Mouse (Mus musculus): ENCODE data around the gene Ebf4. TPM values are rescaled to one million over a fixed set of nuclear protein-coding genes. Genes with fewer than 3 reads are reported as not detected.
"Not testable (repeated sequence)": the region's sequence is repeated elsewhere in the genome, so short reads cannot be mapped to it uniquely, and the experiment has no call there.

Ebf4 gene
- polyA plus RNA-seq, 1 experiment from 2014 or later = 4.3 TPM

- WGBS = 4% methylated on average over 14 of the region's 14 CpGs
- no peaks in the 10 kb centered on the region for H3K9me3 ChIP-seq
- H3K4me3 ChIP-seq = no peak overlapping the region
- H3K4me2 ChIP-seq = no peak overlapping the region
- no peak overlapping the region for H3K9ac ChIP-seq
- peak; percentile 41; the same call in 1 of the 2 replicates for ATAC-seq (ENCODE audit: low read depth)
- no peak overlapping the region for H3K27ac ChIP-seq (replicated peaks)
- no peaks in the 10 kb centered on the region for H3K36me3 ChIP-seq
- peaks cover 19% of the 10 kb centered on the region; the same call in 1 of the 2 replicates for H3K4me1 ChIP-seq (replicated peaks)
- peaks cover 88% of the 10 kb centered on the region for H3K27me3 ChIP-seq
These were observed 67.6 kb downstream of the Ebf4 start for GRCm38 (mm10) chr2:130362511-130363026.

- Histone ChIP-seq H3K4me1 (replicated peaks) (peaks cover 19% of the 10 kb centered on the region; the same call in 1 of the 2 replicates), H3K27me3 (peaks cover 63% of the 10 kb centered on the region), H3K9me3 (no peaks in the 10 kb centered on the region), H3K9ac (peak overlapping the region; percentile 50), H3K4me3 (peak overlapping the region; percentile 33), H3K36me3 (no peaks in the 10 kb centered on the region), H3K27ac (replicated peaks) (no peak overlapping the region), H3K4me2 (peak overlapping the region; percentile 54)
- WGBS = 10% methylated on average over 30 of the region's 30 CpGs
- ATAC-seq (ENCODE audit: low read depth) = no peak
These were observed 70.5 kb downstream of the Ebf4 start for GRCm38 (mm10) chr2:130365211-130366094.

DNA sequence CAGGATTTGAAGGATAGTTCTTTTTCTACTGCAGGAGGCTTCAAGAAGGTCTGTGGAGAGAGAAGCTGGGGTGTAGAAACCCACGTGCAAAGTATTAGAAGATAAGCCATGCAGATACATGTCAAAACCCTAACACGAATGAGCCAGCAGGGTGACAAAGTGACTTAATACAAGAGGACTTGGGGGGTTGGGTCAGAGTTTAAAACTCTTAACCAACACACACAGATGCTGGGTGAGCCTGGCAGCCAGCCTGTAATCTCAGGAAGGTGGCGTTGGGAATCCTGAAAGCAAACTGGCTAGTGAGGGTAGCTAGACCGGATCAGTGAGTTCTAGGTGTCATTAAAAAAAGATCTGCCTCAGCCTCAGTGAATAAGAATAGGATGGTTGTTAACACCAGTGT lies 72.4 kb downstream of the Ebf4 start:
- Histone ChIP-seq H3K4me2 (no peak overlapping the region), H3K27ac (replicated peaks) (no peak overlapping the region), H3K9me3 (no peaks in the 10 kb centered on the region), H3K36me3 (no peaks in the 10 kb centered on the region), H3K4me3 (no peak overlapping the region), H3K9ac (no peak overlapping the region), H3K27me3 (peaks cover 43% of the 10 kb centered on the region), H3K4me1 (replicated peaks) (peaks cover 11% of the 10 kb centered on the region; the same call in 1 of the 2 replicates)
- WGBS = 70% methylated on average over 4 of the region's 4 CpGs
- no peak for ATAC-seq (ENCODE audit: low read depth)

DNA sequence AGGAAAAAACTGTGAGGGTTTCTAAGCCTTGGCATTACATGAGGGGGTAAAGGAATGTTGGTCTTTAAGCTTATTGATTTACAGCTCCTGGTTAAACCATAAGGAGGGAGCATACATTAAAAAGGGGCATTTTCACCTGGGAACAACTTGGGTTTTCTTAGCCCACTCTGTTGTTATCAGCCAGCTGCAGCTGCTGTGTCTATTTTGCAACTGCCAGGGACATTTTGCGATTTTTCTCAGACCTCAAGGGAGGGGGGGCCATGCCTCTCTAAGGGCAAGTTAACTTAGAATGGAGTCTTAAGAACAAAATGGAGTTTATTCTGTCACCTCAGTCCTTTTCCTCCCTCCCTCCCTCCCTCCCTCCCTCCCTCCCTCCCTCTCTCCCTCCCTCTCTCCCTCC lies 78.1 kb downstream of the Ebf4 start:
- not testable (repeated sequence) for ATAC-seq (ENCODE audit: low read depth); H3K36me3 ChIP-seq; H3K9ac ChIP-seq; H3K27ac ChIP-seq (replicated peaks); H3K4me2 ChIP-seq; H3K4me3 ChIP-seq; H3K9me3 ChIP-seq; H3K4me1 ChIP-seq (replicated peaks); H3K27me3 ChIP-seq
- 52% methylated on average over 1 of the region's 1 CpGs for WGBS

GRCm38 (mm10) chr2:130374951-130375350 lies 80.0 kb downstream of the Ebf4 start:
- no peak for ATAC-seq (ENCODE audit: low read depth)
- H3K9ac ChIP-seq = no peak overlapping the region
- H3K9me3 ChIP-seq = no peaks in the 10 kb centered on the region
- H3K4me3 ChIP-seq = no peak overlapping the region
- no peaks in the 10 kb centered on the region for H3K4me1 ChIP-seq (replicated peaks)
- H3K36me3 ChIP-seq = no peaks in the 10 kb centered on the region
- H3K4me2 ChIP-seq = no peak overlapping the region
- WGBS = 80% methylated on average over 4 of the region's 4 CpGs
- H3K27ac ChIP-seq (replicated peaks) = no peak overlapping the region
- peaks cover 7% of the 10 kb centered on the region for H3K27me3 ChIP-seq

GRCm38 (mm10) chr2:130383205-130383604 lies 88.2 kb downstream of the Ebf4 start:
- 40% methylated on average over 3 of the region's 3 CpGs for WGBS

GRCm38 (mm10) chr2:130383895-130384294 lies 88.9 kb downstream of the Ebf4 start:
- Histone ChIP-seq H3K27ac (replicated peaks) (no peak overlapping the region), H3K9me3 (no peaks in the 10 kb centered on the region), H3K27me3 (peaks cover 17% of the 10 kb centered on the region; the same call in 1 of the 2 replicates), H3K4me3 (no peak overlapping the region), H3K36me3 (no peaks in the 10 kb centered on the region), H3K4me1 (replicated peaks) (no peaks in the 10 kb centered on the region), H3K9ac (no peak overlapping the region), H3K4me2 (no peak overlapping the region)
- ATAC-seq (ENCODE audit: low read depth) = no peak
- 76% methylated on average over 6 of the region's 6 CpGs for WGBS

More at GRCm38 (mm10) chr2:130383205-130383604, 88.2 kb downstream of the Ebf4 start:
- H3K4me3 ChIP-seq = no peak overlapping the region
- H3K9me3 ChIP-seq = no peaks in the 10 kb centered on the region
- H3K4me1 ChIP-seq (replicated peaks) = no peaks in the 10 kb centered on the region
- no peak overlapping the region for H3K9ac ChIP-seq
- ATAC-seq (ENCODE audit: low read depth) = no peak
- H3K4me2 ChIP-seq = no peak overlapping the region
- H3K27ac ChIP-seq (replicated peaks) = no peak overlapping the region
- H3K36me3 ChIP-seq = no peaks in the 10 kb centered on the region
- peaks cover 17% of the 10 kb centered on the region; the same call in 1 of the 2 replicates for H3K27me3 ChIP-seq

- H3K9me3 ChIP-seq = no peaks in the 10 kb centered on the region
- no peak for ATAC-seq (ENCODE audit: low read depth)
- no peak overlapping the region for H3K9ac ChIP-seq
- no peaks in the 10 kb centered on the region for H3K4me1 ChIP-seq (replicated peaks)
- H3K4me3 ChIP-seq = no peak overlapping the region
- H3K36me3 ChIP-seq = no peaks in the 10 kb centered on the region
- H3K27me3 ChIP-seq = peaks cover 17% of the 10 kb centered on the region; the same call in 1 of the 2 replicates
- 78% methylated on average over 1 of the region's 1 CpGs for WGBS
- H3K4me2 ChIP-seq = no peak overlapping the region
- no peak overlapping the region for H3K27ac ChIP-seq (replicated peaks)
These were observed 91.2 kb downstream of the Ebf4 start for GRCm38 (mm10) chr2:130386212-130386611.

DNA sequence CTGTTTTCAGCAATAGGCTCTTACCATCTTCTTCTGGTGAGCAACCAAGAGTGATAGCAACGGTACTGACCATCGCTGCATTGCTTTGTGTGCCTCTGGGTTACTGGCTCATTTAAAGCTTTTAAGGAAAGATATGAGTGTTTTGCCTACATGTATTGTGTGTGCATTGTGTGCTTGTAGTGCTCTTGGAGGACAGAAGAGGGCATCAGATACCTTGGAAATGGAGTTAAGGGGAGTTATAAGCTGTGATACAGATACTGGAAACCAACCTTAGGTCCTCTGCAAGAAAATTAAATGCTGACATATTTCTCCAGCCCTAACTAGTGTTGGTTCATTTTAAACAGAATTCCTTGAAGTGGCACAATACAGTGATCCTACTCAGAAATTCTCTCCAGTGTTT lies 93.8 kb downstream of the Ebf4 start:
- 75% methylated on average over 2 of the region's 2 CpGs for WGBS
- no peaks in the 10 kb centered on the region for H3K9me3 ChIP-seq
- no peak overlapping the region for H3K27ac ChIP-seq (replicated peaks)
- H3K36me3 ChIP-seq = 0 out of 2 replicates have a peak, but pooled peaks cover 4% of the 10 kb centered on the region
- no peak overlapping the region for H3K9ac ChIP-seq
- no peaks in the 10 kb centered on the region for H3K4me1 ChIP-seq (replicated peaks)
- peaks cover 7% of the 10 kb centered on the region; the same call in 1 of the 2 replicates for H3K27me3 ChIP-seq
- H3K4me2 ChIP-seq = no peak overlapping the region
- no peak overlapping the region for H3K4me3 ChIP-seq
- no peak for ATAC-seq (ENCODE audit: low read depth)

DNA sequence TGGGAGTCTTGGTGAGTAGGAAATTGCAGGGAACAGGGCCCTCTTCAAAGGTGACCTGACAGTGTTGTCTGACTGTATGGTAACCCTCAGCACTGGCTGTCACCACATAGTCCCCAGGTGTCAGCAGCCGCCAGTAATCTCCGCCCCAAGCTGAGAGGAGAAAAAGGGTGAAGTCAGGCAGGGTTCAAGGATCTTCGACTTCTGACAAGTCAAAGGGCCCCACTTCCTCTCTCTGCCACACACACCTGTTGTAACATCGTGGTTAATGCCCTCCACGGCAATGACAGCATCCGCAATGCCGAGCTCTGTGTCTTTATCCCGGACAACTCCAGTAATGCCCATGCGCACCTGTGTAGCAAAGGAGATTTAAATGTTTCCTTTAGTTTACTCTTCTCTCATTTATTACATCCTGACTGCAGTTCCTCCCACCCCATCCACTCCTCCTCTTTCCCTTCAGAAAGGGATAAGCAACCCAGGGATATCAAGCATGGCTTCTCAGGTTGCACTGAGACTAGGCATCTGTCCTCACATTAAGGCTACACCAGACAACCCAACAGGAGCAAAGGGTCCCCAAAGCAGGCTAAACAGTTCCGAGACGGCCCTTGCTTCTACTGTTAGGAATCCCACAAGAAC lies 96.1 kb downstream of the Ebf4 start:
- H3K9ac ChIP-seq = no peak overlapping the region
- no peak overlapping the region for H3K4me3 ChIP-seq
- 85% methylated on average over 11 of the region's 11 CpGs for WGBS
- peaks cover 2% of the 10 kb centered on the region; the same call in 1 of the 2 replicates for H3K27me3 ChIP-seq
- no peaks in the 10 kb centered on the region for H3K4me1 ChIP-seq (replicated peaks)
- no peak overlapping the region for H3K27ac ChIP-seq (replicated peaks)
- H3K4me2 ChIP-seq = no peak overlapping the region
- peaks cover 12% of the 10 kb centered on the region; the same call in 1 of the 2 replicates for H3K36me3 ChIP-seq
- no peaks in the 10 kb centered on the region for H3K9me3 ChIP-seq
- ATAC-seq (ENCODE audit: low read depth) = no peak

- no peak for ATAC-seq (ENCODE audit: low read depth)
- Histone ChIP-seq H3K4me1 (replicated peaks) (peaks cover 15% of the 10 kb centered on the region), H3K4me2 (no peak overlapping the region), H3K4me3 (no peak overlapping the region), H3K9ac (no peak overlapping the region), H3K9me3 (no peaks in the 10 kb centered on the region), H3K36me3 (peaks cover 12% of the 10 kb centered on the region; the same call in 1 of the 2 replicates), H3K27ac (replicated peaks) (no peak overlapping the region), H3K27me3 (peaks cover 7% of the 10 kb centered on the region)
- WGBS = 85% methylated on average over 3 of the region's 3 CpGs
These were observed 97.9 kb downstream of the Ebf4 start for GRCm38 (mm10) chr2:130392836-130393235.

GRCm38 (mm10) chr2:130395696-130396095 lies 100.7 kb downstream of the Ebf4 start:
- no peak for ATAC-seq (ENCODE audit: low read depth)
- Histone ChIP-seq H3K9me3 (no peaks in the 10 kb centered on the region), H3K9ac (no peak overlapping the region), H3K27me3 (peaks cover 22% of the 10 kb centered on the region), H3K4me2 (no peak overlapping the region), H3K4me3 (no peak overlapping the region), H3K4me1 (replicated peaks) (peaks cover 19% of the 10 kb centered on the region), H3K36me3 (peaks cover 12% of the 10 kb centered on the region; the same call in 1 of the 2 replicates), H3K27ac (replicated peaks) (no peak overlapping the region)
- 95% methylated on average over 11 of the region's 11 CpGs for WGBS

Measured in neural tube, embryonic 13.5 days (tissue).